Mouse (Mus musculus) common myeloid progenitor, adult 5-6 weeks (primary cell): ENCODE measurements around the gene Plvap. TPM values are rescaled to one million over a fixed set of nuclear protein-coding genes. Genes with fewer than 3 reads are reported as not detected.

Source experiments
- ATAC-seq: replicated peaks from 2 replicates; pipeline ENCODE4 v1.8.0; 2016; ENCODE audit warnings: low read depth, mild to moderate bottlenecking, moderate TSS enrichment, inconsistent platforms; ENCODE audit not compliant: poor library complexity, severe bottlenecking
- total RNA-seq: library from RNA; stranded (forward); fragments of 200-1000, 187-1606 nt; gene quantifications from 2 replicates; pipeline ENCODE4 v1.2.3, GENCODE M21; 2017

Plvap gene
- total RNA-seq, 1 experiment from 2014 or later = 3.6 TPM

DNA sequence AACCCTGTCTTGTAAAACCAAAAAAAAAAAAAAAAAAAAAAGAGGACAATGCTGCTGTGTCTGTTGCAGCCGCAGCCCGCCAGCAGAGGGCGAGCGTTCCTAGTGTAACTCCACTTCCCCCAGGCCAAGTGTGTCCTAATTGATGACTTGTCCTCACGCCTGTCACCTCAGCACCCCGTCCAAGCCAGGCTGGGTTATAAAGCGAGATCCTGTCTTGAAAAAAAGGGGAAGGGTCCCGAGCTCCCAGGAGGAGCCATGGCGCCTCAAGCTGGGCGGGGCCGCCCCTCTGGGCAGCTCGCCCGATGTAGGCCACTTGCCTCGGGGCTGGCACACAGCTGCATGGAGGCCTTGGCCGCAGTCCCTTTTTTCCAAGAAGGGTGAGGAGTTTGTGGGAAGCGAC is 16.5 kb downstream of the Plvap start:
- peak; percentile 98 for ATAC-seq

DNA sequence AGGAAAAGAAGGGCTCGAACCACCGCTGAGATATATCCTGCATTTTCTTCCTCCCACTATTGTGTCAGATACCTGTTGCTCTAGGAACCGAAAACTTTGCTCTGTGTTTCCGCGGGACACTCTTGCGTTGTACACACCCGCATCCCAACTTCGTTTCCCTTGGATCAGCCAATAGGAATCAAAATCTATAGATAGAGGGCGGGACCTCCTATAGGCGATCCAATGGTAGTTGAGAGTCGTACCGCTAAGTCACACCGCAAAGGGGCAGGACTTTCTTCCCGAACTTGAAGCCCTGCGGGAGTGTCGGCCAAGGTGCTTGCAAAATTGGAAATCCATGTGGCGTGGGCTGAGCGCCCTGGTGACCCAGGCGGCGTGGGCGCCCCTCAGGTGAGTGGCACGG is 23.1 kb downstream of the Plvap start:
- ATAC-seq = peak; percentile 88

DNA sequence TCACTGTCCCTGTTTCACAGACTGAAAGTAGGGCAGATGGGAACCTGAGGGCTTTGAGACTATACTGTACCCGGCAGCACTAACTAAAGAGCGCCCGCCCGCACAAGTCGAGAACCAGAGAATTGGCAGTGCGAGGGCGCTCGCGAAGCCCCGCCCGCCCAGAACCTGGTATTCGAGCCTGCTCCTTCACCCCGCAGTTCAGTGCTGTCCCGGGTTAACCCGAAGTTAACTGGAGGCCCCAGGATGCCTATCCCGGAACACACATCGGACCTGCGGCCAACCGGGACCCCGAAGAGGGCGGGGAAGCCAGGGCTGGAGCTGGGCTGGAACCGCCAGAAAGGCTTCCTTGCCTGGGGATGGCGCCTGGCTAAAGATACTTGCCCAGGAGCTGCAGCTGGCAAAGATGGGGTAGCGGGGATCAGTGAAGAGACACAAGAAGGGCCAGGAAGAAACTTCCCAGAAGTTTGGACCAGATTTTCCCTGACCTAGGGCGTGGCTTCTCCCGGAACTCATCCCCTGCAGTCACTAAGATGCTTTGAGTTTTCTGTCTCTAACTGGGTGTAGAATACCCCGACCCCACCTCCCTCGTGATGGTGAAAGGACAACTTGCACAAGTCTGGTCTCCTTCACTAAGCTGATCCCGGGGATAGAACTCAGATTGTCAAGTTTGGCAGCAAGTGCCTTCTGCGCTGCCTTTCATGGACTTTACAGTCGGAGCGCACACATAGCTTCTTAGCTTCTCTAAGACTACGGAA is 23.7 kb downstream of the Plvap start, which contains the start of gene Gtpbp3:
Gene Gtpbp3, plus strand, starts transcription at position 413 of the 755 bp plus-strand sequence.
- ATAC-seq = peak; percentile 41

DNA sequence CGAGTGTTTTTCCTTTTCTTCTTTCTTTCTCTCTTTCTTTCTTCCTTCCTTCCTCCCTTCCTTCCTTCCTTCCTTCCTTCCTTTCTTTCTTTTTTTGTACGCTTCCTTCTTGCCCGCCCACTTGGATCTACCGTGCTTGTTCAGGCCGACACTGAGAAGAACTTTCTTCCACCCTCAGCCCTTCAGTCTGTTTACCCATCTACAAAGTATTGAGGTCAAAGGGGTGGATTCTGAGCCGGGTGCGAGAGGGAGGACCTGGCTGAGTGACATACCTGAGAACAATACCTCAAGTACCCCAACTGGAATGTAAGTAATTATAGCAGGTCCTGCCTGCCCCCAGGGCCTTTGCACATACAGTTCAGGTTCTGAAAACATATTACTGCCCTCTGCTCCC is 25.4 kb downstream of the Plvap start:
- no peak for ATAC-seq

DNA sequence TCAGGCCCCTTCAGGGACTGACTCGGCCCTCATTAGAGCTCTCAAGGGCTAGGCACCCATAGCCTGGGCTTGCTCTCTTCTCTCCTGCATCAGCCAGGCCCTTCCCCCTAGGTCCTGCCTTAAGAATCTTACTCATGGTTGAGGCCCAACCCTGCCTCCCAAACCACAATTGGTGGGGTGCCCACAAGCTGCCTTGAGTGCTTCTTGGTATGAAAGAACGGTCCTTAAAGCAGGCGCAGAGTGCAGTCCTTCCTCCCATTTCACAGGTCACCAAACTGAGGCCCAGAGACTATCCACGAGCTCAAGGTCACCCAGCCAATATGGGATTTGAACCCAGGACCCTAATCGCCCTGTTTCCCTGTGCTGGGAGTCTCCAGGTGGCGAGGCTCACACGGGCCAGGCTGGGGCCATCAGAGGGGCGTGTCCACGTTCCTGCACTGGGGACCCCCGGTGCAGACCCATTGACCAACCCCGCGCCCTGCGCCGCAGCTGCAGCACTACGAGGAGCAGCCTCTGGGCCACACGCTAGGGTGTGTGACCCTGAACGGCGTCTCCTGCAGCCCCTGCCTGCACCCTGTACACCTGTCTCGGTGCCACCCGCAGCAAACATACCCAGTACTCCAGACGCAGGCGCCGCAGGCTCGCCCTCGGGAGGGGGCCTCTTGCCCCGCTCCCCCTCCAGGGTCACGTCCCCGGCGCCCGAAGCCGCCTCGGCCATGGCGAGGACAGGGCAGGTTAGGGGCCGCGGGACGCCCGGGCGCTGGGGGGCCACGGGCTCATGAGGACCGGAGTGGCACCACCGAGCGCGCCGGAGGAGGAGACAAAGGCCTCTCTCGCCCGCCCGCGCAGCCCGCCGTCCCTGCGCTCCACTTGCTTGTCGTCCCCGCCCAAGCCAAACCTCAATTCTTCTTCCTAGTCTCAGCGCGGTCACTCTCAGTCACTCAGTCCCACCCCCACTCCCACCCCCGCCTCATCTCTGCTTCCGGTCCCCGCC is 26.1 kb downstream of the Plvap start, which contains the start of gene Ano8:
Gene Ano8, minus strand, starts transcription at position 822 of the 994 bp plus-strand sequence.
- peak; percentile 55 for ATAC-seq

DNA sequence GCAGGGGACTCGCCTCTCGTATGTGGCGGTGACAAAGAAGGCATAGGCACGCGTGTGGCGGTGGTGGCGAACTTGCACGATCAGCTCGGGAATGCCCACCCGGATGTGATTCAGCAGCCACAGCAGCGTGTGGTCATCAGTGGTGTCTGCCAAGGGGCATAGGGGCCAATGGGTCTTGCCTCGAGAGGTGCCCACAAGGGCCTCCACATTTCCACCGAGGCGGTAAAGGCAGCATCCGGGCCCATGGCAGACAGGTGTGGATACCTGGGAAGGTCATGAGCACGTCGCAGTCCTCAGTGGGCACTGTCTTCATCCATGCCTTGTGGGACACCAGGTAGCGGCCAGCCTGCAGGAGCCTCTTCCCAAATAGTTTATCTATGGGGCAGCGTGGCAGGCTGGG is 26.8 kb downstream of the Plvap start:
- ATAC-seq = no peak

DNA sequence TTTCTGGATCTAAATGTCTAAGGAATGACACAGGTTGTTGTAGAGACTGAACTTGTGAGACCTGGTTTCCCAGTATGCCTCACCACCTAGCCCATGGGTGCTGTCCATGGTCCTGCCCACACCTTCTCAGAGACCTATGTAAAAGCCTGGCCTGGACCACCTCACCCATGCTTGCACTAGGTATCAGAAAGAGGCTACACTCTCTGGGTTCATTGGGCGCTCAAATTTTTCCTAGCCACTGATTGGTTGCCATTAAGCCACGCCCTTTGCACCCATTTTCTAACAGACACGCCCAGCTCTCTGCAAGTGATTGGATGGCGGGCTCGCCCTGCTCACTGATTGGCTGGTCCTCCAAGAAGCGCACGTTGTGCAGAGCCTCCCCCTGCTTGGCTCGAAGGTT is 27.6 kb downstream of the Plvap start:
- no peak; the same call in 1 of the 2 replicates for ATAC-seq

DNA sequence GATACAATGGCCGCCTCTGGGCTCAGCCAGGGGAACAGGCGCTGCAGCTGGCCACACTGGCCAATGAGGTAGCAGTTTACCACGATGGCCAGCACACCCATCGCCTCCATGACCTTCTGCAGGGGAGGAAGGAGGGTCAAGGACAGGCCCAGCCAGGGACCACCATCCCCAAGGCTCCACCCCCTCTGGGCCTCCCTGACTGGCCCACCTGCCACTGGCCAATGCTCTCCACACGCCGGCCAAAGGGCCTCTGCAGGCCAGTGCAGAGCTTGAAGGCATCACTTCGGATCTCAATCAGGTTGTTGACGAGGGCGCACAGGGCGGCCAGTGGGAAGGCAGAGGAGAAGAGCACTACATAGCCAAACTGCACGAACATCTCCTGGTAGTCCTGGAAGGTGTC is 32.6 kb downstream of the Plvap start:
- no peak for ATAC-seq

DNA sequence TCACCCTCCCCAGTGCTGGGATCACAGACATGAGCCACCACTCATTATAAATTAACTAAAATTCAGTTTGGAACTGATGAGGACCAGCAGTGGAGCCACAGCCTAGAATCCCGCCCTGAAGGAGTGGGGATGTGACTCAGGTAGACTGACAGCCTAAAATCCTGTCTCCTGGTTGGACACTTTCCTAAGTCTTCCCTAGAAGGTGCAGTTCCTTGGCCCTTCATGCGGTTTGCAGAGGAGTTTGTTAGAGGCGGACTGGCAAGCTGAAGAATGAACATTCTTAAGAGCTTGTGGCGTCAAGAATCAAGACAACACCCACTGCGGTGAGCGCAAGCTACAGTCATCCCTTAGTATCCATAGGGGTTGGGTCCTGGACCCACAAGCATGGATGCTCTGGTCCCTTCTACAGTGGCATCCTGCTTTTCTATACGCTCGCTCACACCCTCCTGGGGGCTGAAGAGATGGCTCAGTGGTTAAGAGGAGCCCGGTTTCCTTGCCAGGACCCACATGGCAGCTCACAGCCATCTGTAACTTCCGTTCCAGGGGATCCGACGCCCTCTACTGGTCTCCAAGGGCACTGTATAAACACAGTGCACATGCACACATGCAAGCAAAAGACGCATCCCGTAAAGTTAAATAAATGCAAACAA is 34.2 kb downstream of the Plvap start:
- ATAC-seq = peak; percentile 34

DNA sequence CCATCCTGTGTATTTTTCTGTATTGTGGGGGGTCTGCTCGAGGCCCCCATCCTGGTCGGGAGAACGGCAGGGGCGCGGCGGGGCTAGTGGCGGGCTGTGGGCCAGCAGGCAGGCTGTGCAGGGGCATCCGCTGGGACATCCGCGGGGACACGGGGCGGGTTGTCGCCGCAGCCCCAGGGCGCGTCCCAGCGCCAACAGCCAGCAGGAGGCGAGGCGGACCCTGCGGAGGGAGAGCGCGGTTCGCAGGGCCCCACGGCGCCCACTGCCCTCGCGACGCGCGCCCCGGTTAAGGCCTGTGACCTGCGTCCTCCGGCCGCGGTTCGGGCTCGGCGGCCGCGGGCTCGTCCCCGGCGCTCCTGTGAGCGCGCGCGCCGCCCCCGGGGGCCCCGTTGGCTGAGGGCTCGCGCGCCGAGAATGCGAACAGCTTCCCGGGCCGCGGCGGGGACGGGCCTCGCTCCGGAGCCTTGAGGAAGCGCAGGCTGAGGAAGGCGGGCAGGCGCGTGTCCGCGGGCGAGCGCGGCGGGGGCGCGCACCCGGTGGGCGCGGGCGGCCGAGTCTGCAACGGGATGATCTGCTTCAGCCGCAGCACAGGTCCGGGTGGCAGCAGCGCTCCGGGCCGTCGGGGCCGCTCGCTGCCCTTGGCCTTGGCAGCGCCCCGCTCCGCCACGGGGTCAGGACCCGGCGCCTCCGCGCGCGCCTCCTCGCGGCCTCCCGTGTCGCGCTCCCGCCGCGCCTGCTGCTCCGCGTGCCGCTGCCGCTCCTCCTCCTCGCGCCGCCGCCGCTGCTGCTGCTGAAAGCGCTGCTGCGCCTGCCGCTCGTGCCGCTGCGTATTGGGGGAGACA is 35.2 kb downstream of the Plvap start:
- ATAC-seq = peak; percentile 48

DNA sequence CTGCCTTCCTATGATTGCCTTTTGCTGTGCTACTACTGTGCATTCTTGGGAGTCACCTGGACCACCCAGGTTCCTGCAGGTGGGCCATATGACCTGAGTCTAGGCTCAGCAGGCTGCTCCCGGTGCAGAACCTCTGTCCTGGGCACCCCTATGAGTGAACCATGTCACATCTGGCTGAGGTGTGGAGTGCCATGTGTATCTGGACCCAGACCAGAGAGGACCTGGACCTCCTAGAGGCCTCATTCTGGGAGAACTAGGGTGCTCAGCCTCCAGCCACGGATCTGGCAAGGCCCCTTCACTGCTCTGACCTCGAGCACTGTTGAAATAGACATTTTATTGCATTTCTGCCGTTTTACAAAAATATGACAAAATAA is 35.9 kb downstream of the Plvap start:
- no peak for ATAC-seq

DNA sequence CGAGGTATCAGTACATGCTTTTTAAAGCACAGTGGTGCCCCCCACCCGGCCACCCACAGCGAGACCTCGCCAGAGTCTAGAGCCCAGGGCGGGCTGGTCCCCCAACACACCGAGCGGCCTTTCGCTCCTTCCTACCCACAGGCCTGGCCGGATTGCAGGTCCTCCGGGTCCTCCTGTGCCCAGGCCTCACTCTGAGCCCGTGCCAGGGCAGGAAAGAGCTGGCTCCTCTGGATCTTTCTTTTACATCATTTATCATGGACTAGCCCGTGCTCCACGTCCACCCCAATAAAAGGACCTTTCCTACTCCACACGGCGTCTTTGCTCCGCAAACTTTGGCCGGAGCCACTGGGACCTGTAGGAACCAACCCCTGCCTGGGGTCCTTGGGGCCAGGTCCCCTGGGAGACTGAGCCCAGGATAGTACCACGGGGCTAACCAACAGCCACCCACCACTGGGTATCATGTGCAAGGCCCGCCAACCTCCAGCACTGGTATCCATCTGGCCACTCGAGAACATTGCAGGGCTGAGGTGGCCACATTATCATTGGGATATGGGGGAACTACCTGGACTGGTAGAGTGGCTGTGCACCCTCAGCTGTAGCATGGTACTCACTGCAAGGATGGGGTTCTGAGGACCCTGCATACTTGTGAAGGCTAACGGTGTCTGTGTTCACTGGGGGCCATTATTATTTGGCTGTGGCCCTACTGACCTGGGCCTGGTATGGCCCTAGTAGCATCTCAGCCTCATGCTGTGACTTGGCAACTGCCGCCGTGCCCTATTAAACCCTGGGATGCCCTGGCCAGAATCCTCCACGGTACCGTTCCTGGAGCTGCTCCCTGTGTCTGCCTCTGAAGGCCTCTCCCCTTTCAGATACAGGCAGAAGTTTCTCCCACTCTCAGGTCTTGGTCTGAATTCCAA is 36.5 kb downstream of the Plvap start:
- ATAC-seq = no peak

DNA sequence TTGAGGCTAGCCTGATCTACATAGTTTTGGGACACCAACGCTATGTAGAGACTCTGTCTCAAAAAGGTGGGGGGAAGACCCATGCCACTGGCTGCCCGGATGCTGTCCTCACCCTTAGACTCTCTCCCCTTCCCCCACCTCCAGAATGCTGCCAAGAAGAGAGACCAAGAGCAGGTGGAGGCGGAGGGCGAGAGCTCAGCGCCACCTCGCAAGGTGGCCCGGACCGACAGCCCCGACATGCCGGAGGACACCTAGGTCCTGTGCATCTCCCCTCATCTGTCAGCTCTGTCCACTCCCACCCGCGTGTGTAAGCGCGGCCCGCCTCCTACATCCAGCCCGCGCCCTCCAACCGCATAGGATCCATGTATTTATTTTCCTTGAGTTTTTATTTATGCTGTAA is 37.2 kb downstream of the Plvap start:
- no peak for ATAC-seq

DNA sequence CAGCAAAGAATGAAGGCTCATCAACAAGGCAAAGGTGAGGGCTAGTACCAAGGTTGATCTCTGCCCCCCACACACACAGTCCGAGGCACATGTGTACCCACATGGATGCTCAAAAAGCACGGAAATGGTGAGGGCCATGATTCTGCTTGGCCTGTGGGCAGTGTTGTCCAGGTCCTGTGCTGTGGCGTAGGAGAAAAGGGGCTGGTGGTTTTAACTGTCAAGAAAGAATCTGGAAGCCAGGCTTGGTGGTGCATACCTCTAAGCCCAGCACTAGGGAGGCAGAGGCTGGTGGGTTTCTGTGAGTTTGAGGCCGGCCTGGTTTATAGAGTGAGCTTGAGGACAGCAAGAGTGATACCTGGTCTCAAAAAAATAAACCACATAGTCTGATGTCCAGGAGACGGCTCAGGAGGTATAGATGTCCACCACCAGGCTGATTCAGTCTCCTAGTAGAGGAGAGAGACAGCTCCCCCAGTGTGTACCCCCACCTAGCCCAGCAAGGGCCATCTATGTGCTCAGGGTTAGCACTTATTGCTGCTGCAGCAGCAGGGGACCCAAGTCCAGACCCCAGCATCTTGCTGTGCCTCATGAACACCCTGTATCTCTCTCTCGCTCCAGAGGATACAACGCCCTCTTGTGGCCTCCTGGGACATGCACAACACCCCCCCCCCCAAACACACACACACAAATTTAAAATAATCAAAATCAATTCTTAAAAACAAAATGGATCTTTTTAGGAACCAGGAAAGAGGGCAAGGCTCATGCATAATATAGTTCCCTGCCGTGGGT is 38.8 kb downstream of the Plvap start:
- no peak for ATAC-seq

DNA sequence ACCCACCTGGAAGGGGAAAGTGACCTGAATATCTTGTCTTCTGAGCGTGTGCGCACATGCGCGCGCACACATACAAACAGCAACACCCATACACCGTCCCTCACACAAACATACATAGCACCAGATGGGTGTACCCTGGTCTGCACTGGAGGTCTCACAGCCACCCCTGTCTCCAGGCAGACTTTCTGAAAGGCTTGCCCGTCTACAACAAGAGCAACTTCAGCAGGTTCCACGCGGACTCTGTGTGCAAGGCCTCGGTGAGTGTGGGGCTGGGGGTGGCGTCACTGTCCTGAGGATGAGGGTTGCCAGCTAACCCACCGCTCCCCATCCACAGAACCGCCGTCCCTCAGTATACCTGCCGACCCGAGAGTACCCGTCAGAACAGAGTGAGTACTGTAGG is 39.7 kb downstream of the Plvap start:
- ATAC-seq = no peak

DNA sequence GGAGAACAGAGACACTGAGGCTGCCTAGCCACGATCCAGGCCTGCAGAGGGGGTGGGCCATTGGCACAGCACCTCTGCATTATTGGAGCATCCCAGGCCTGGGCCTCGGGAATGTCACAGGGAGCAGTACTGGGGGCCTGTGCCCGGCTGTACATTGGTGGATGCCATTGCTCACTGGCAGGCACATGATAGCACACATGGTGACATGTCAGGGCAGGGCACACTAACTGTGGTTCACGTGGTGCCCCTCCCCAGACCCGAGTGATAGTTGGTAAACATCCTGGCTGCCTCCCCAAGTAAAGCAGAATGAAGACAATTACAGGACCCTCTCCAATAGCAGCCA is 40.7 kb downstream of the Plvap start:
- ATAC-seq = no peak

DNA sequence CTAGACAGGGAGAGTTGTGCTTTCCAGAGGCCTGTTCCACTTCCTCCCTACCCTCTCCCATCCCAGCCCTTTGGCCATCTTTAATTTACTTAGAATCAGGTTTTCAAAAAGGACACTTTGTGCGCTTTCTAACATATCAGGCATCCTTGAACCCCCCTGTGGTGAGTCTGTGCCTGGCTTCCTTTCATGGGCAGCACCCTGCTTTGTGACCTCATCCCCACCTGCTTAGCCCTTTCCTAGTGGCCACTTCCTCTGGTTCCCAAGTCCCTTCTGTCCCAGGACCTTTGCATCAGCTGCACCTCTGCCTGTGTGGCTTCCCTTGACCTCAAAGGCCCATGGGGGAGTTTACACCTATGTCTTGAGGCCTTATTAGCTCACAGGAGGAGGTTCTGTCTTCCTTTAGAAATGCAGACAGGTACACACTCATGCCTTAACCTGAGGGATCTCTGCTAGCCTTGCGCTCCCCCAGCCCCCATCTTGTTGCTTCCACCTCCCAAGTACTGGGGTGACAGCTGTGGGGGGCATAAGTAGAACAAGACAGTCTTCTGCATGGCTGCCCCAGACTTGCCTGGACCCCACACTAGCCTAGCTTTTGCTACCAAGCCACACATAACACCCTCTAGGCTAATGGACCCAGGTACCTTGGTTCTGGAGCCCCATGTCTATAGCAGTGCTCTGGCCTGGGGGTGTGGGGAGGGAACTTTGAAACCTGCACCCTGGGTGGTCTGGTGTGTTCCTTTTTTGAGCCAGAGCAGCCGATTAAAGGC is 41.2 kb downstream of the Plvap start:
- no peak for ATAC-seq
